Mouse (Mus musculus) left cerebral cortex, adult 11 months (tissue): ENCODE results near the gene Tc2n.
"Not testable (repeated sequence)": the region's sequence is repeated elsewhere in the genome, so short reads cannot be mapped to it uniquely, and the experiment has no call there.

Experiments
- DNase-seq: peaks from one replicate; pipeline ENCODE4 v3.0.0; 2022; ENCODE audit warnings: low spot score

The Tc2n gene

DNA sequence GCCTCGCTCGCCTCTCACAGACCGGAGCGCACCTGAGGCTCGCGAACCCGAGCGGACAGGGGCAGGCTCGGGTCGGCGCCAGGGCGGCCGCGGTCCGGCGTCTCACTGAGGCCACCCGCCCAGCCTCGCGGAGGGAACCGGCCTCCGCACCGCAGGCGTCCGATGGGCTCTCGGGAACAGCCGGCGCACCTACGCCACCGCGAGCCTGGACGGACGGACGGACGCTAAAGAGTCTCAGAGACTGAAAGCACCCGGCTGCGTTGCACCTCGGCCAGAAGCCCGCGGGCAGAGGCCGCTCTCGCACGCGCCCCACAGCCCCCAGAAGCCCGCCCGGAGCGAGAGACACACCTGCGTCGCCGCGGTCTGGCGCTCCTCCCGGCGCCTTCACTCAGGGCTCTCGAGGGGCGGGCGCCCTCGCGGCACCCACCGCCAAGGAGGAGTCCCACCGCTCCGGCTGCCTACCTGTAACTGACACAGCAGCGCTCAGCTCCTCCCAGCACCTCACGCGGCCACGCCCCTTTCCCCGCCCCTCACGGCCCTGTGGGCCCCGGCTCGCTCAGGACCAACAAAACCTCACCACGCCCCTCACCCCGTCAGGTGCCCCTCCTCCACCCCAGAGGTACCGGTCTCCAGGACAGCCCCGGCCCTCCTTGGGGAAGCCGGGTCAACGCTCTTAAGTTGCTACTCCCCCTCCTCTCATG, at the start of gene Tc2n:
Gene Tc2n (minus strand): TSS at position 470 of the 701 bp plus-strand sequence.
- no peak for DNase-seq

DNA sequence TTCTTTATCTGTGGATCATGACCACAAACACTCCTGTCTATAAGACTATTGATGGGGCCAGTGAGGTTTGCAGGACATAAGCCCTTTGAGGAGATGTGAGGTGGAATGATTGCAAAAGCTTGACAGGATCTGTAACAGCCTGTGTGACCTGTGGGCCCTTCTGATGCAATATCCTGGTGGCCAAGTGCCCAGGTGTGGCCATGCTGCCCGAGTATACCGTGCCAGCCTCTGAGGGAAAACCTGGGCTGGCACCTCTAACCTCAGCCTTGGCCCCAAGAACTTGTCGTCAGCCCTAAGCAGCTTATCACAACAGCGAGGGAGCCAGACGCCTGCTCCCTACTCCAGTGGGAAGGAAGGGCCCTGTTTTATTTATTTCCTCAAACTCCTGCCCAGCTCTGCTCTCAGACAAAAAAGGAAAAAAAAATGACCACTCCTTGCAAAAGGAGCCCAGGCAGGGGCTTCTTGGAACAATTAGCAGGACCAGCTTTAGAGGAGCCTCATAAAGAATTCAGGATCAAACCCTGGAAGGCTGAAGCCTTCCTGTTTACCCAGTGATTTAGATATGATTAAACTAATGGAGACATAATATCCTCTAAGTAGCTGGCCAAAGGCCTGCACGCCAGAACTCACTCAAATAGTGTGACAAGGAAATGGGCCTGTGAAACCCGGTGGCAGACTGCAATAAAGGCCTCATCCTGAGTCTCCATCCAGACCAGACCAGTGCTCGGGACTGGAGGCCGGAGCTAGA, 49.2 kb upstream of the Tc2n start:
- DNase-seq, result no peak

DNA sequence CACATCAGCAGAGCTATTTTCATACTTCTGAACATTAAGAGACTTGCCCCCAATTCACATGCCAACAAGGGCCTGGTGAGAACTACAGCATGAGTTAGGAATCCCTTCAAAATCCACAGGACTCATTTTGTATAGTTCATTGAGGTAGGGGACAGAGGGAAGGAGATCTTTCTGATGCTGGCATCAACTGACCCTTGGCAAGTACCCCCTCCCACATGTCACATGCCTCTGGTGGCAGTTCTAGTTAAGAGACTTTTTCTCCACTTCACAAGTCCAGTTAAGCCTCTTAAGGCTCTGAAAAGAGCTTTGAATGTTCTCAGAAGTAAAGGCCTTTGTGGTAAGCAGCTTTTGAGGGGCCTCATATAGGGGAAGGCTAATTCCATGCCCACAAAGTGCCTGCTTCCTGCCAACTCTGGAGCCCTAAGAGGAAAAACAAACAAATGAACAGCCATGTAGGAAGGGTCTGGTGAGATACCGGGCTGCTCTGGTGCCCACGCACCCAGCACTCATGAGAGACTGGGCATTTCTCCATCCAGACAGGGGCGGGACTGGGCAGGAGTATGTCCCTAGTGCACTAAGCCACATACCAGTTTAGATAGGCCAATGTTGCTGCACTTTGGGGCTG, 48.0 kb upstream of the Tc2n start:
- DNase-seq, result no peak

DNA sequence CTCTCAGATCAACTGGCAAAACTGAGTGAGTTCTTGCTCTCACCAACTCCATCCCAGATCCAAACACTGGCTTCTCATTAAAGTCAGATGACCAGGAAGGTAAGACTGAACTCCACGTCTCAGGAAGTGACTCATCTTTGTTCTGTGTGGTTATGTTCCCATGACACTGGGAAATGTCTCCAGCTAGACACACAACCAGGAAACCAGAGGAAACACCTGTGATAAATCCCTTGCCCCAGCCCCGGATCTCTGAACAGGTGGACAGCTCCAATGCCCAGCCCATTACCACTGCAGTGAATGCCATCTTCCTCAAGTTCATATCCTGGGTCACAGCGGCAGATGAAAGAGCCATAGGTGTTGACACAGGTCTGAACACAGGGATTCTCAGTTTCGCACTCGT, 46.5 kb upstream of the Tc2n start:
- DNase-seq, result no peak

DNA sequence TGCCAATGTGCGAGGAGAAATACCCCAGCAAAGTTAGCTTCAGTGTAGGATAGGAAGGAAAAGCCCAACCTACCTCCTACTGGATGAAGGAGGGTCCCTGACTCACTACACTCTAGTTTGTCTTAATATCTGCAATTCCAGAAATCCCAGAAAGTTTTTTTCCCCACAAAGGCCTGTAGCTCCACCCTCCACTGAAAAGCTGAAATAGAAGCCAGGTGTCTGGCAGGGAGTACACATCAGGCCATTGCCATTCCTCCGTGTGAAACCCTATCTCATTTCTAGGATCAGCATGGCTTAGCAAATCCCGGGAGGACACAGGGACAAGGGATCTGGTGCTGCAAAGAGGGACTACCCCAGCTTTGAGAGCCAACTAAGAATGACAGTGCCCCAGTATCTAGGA, 44.7 kb upstream of the Tc2n start:
- DNase-seq, result no peak

DNA sequence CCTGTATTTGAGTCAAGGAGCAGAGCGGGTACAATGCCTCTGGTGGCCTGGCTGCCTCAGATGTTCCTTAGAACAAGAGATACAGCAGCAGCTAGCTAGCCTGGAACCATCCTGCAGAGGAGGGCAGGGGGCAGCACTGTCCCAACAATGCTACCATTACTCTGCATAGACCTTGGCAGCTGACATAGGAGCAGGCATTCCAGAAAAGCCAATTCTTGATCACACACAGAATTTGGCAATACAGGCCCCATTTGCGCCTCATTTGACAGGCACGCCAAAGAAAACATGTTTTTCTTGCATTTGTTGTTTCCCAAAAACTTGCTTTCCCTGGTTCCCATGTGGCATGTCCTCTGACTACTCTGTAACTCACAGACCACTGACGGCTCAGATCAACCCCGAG, 43.7 kb upstream of the Tc2n start:
- DNase-seq, result no peak

DNA sequence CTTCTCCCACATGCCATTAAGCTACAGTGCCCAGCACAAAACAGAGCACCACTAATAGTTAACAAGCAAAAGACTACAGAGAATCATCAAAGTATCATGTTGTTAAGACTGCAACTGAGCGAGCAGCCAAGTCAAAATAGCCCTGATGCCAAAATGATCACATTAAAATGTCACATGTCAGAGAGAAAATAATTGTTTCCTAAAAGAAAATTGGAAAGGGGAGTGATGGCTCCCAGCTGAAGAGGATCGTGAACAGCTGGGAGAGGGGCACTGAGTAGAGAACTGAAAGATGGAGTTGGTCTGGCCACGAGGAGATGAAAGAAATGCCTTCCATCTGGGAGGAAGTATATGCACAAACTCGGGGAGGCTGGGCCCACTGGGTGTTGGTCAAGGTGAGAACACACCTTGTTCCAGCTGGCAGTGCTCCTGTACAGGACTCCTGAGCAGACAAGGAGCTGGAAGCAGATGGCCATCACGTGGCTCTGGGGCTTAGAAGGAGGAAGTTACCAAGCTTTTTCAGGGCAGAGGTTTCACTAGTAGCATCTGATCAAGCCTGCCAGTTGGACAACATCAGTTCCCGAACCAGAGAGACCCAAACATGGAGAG, 41.2 kb upstream of the Tc2n start:
- DNase-seq, result no peak

DNA sequence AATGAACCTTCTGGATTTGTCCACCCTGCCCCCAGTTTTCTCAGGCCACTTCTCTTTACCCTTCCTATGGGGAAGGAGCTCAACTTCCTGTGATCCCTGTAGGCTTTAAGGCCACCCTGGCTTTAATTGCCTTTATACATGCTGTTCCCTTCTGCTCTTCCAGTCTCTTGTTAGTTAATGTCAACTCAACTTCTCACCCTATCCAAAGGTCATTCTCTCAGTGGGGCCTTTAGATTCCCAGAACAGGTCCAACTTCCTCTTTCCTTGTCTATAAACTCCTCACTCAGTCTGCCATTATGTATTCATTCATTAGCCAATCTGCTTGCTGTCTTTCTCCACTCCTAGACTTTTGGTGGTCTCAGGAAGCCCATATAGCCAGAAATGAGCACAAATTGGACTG, 40.4 kb upstream of the Tc2n start:
- no peak for DNase-seq

DNA sequence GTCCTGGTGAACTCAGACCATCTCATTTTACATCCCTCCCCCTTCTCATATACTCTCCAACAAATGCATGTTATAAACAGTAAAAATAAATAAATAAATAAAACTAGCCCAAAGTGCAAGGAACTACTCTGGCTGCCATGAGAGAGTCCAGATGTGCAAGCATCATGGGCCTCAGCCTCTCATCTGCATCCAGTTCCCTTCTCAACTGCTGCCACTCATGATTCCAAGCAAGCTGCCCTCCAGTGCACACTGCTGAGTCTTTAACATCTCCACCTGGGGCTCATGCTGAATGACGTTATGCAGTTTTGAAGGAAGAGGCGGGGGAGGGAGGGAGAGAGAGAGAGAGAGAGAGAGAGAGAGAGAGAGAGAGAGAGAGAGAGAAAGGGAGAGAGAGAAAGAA, 24.1 kb upstream of the Tc2n start:
- no peak for DNase-seq

DNA sequence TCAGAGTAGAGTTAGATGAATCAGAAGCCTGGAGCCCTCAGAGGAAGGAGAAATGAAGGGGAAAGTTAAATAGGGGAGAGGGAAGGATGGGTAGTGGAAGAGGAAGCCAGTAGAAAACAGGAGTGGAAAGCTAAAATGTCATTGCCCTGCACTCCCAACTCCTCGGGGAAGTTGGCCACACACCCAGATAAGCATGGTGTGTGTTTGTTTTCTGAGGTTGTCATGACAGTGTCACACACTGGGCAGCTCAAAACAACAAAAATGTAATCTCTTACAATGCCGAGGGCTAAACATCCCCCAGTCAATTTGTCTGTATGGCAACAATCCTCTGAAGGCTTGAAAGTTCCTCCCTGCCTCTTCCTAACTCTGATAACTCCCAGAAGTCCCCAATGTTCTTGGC, 22.2 kb upstream of the Tc2n start:
- no peak for DNase-seq

DNA sequence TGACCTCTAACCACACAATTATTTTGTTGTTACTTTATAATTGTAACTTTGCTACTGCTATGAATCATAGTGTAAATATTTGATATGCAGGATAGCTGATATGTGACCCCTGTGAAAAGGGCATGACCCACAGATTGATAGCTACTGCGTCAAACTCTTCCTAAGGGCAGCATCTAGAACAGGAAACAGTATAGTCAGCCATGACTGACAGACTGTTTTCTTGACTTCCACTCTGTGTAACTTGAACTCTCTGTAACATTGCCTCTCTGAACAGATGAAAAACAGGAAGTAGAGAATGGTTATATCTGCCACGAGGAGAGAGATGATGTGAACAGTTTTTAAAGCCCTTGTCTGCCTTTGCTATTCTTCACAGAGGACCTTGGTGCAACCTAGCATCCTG, 21.7 kb upstream of the Tc2n start:
- no peak for DNase-seq

DNA sequence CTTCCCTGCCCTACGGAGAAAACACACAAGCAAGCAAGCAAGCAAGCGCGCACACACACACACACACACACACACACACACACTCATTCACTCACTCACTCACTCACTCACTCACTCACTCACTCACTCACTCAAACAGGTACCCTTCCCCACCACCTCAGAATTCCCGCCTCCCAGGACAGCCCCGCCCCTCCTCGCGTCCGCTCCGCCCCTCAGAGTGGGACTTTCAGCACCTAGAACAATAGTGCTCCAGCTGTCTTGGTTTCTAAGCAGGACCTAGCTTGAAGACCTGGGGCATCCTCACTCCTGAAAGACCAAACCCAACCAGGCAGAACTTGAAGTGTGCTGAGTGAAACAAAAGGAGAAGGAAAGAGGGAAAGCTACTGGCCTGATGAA, 430 bp upstream of the Tc2n start:
- DNase-seq, result no peak

DNA sequence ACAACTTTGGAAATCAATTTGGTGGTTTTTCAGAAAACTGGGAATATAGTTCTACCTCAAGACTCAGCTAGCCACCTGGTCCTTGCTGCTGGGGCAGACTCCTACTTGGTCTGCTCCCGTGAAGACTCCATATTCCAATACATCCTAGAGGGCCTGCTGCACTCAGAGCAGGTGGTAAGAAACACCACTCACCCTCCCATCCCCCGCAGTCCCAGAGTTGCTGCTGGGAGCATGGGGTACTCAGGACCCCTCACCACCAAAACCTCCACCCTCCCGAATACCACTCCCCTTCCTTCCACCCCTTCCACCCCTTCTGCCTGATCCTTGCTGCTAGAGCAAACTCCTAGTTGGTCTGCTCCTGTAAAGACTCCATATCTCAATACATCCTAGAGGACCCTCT, 19.1 kb downstream of the Tc2n start:
- no peak for DNase-seq

DNA sequence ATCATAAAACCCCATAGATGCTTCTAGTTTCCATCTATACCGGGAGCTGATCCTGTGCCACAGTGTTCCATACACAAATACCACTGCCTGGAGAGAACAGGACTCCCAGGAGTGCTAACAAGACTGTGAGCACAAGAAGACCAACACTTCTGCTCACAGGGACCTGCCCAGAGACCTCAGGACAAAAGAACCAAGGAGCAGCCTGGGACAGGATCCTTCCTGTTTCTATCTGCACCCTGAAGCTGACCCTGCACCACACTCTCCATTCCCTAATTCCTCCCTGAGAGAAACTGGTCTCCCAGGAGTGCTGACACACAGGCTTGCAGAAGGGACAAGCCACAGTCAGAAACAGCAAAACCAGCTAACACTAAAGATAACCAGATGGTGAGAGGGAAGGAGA, 21.8 kb downstream of the Tc2n start:
- no peak for DNase-seq

DNA sequence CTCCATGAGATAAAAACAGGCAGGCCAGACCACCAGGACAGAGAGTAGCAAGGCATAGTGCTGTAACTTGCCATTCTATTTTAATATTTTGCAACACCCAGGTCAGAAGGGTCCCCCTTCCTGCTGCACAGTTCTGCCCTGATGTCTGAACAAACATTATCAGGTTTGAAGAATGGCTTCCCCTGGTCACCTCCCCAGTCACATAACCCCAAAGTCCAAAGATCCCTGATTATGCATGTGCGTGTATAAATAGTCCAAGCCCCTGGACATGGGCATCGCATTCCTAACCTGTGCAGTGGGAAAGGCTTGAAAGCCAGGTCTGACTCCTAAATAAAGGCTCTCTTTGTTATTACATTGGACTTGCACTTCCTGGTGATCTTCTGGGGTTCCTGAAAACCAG, 37.8 kb downstream of the Tc2n start:
- no peak for DNase-seq

DNA sequence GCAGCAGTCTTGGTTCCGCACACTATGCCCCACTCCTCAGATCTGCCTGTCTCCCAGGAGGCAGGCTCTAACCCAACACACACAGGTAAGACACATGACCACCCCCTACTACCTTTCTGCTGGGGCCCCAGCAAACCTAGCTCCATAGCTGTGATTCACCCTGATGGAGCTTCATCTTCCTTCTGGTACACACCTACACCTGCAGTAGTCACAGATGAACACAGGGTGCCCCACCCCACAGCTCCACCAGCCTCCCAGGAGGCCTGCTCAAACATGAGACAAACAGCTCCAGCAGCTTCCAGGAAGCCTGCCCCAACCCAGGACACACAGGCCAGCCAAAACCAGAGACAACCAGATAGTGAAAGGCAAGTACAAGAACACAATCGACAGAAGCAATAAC, 50.8 kb downstream of the Tc2n start:
- DNase-seq, result no peak

DNA sequence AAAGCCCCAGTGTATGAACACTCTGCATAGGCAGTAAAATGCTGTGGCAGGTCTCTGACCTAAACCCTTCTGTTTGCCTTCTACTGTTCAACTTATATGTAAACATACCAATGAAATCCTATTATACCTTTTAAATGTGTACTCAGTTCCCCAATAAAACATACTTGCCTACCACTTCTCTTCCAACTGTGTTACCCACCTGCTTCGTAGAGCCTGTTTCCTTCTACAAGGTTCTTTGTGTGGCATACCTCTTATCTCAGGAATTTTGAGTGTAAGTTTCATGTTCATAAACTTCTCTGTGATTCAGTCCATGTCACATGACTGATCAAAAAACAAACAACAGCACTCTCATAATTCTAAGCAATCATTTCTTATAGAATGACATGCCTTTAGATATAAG, 85.2 kb downstream of the Tc2n start:
- DNase-seq, result no peak

DNA sequence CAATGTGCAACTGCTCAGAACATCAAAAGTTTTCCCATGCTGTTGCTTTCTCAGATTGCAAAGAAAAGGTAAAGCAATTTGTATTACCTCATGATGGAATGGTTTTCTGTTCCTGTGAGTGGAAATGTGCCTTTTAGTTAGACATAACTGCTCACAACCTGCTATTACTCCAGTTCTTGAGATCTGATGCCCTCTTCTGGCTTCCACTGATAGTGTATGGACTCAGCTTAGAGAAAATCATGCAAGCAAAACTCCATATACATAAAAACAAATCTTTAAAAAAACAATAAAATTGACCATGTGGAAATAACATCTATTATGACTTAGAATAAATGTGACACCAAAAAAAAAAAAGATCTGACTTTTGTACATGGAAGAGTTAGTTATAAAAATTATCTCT, 111.7 kb downstream of the Tc2n start:
- not testable (repeated sequence) for DNase-seq
